Mouse (Mus musculus) layer of hippocampus, adult 11-12 months (tissue): ENCODE data around the gene Atp6v0a1.

Source experiments
- DNase-seq: peaks from one replicate; pipeline ENCODE4 v3.0.0; 2022; ENCODE audit warnings: low spot score

The Atp6v0a1 gene

DNA sequence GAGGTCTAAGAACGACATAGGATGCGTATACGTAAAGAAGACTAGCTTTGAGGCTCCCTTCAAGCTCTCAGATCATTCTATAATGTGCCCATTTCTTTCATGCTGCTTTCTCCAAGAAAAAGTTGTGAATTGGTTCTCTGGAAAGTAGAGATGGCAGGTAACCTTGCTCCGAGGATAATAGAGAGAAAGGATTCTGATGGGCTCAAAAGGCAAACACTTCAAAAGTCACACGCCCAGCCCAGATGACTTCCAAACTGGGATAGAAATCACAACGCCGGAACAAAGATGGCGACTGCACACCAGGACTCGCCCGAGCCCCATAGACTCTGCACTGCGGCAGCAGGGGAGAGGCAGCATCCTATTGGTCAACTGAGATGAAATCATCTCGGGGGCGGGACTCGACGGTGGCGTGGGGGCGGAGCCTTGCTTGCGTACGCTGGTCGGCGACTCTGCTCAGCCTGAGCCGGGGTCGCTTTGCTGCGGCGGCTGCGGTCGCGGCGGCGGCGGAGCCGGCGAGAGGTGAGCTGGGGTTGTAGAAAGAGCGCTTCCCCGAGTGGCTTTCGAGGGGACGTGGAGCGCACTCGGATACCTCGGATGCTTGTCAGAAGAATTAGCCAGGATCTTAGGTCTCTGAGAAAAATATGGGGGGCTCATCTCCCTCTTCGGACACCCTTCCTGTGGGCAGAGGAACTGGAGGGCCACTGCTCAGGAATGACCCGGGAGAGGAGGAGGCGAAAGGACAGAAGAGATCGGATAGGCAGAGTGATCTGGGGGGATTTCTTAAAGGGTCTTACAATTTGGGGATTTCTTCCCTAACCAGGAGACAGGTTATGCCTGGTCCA is at the start of gene Atp6v0a1:
Atp6v0a1 (plus strand) TSS at position 407 of the 842 bp plus-strand sequence.
- DNase-seq: peak; percentile 98

DNA sequence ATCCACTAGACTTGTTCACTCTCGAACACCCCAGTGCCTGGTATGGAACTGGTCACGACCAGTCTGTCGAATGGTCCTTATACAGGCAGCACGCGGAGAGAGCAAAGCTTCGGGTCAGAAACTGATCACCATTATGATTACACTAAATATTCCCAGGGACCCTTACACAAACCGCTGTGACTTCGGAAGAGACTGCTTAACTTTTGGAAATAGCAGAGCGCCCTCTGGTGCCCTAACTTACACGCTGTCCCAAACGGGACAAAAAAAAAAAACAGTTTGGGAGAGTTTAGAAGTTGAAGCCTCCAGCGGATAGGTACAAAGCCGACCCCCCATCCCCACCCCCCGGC is 49.8 kb upstream of the Atp6v0a1 start:
- DNase-seq: peak; percentile 71

DNA sequence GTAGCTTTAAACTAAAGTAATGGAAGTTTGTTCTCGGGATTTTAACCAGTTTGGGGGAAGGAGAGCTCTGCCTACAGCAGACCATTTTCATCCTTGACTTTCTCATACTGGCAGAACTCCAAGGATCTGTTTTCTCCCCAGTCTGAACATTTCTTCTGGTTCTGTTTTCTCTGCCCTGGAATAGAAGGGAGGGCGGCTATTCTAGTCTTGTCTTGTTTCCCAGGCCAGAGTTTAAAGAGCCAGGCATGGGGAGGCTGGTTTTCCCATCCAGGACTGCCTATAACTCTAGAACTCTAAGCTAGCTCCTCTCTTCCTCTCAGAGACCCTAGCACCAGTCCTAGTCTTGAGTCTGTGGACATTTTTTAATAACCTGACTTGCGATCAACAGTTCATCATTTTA is 49.4 kb upstream of the Atp6v0a1 start:
- no peak for DNase-seq

DNA sequence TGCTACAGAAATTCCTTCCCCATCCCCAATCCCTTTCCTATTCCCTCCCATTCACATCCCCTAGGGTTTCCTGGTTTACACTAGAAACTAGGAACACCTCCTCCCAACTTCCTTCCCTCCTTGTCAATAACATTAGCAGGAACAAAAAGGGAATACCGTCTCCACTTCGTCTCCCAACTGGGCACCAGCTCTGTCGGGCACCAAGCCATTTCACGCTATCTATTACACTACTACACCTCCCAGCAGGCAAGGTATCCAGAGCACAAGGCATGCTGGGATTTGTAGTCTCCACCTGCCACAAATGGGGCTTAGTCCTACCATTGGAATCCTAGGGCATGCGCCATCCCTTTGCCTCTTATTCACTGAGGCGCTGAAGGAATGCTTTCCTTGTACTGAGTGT is 48.7 kb upstream of the Atp6v0a1 start:
- DNase-seq: peak; percentile 42

DNA sequence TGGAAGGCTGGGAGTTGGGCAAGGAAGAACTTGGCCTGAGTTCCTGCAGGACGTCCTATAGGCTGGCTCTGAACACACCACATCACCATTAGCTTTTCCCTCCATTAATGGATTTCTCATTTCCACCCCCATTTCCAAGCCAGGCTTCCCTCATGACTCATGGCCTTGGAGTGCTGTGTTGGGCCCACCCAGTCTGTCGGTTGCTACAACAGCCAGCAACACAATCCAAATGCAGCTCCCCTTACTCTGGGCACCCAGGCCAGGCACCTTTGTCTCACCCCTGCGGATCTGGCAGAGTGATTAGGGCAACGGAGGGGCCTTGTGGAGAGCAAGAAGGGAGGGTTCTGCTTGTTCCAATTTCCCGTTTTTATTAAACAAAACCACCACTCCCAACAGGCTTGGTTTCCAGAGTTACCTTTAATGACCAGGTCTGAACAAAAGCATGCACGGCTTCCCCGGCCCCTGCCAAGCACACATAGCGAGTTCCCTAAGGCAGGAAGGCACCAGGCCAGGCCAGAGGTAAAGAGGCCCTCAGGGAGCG is 46.8 kb upstream of the Atp6v0a1 start:
- no peak for DNase-seq

DNA sequence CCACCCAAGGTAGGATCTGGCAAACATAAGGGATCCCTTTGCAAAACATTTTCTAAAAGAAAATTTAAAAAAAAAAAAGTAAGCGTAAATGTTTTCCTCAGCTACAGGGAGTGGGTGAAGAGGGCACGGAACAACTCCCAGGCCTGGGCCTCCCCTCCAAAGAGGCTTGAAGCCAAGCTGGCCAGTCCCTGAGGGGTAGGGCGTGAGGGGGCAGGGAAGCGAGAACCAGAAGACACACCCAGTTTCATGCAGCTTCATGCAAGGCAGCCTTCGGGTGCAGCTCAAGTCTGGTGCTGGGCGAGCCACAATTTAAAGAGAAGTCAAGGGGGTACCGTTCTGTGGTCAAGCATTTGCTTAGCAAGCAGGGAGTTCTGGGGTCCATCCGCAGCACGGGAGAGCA is 45.6 kb upstream of the Atp6v0a1 start:
- no peak for DNase-seq

DNA sequence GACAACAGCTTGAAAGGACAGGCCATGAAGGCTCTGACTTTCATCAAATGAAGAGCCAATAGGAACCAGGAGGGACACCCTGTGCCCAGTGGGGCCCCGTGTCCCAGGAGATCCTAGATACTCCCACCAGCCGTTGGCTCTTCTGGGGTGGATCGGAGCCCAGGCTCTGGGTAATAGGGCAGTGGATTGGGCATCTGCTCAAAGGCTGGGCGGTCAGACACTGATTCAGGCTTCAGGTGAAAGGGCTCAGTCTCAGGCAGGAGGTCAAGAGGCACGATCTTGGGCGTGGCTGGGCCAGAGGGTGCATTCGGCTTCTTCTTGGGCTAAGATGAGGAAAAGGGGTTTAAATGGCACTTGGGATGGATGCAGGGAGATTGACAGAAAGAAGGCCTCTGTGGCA is 45.1 kb upstream of the Atp6v0a1 start:
- DNase-seq: no peak

DNA sequence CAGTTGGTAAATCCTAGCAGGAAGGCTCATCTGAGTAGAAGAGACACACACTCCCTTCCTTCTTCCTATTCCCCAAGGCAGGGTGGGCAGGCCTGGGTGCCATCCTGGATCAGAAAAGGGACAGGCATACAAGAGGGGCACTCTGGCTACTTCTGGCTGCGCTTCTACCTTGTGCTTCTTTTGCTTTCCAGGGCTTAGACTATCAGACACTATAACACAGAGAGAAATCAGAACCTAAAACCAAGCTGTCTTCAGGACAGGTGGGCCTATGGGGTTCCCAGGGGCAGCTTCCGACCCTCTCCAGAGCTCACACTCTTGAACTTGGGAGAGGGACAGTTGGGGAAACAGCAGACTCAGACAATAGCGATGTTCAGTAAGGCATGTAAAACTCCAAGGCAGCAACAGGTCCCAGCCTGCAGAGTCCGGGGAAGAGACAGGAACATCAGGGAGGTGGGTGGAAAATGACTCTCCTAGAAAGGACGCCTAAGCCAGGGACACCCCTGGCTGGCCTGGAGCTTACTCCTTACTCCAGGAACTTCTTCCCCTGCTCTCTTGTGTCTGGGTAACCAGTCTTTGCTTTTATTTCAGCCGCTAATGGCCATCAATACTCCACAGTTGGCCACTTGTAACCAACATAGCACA is 44.2 kb upstream of the Atp6v0a1 start:
- DNase-seq: no peak

DNA sequence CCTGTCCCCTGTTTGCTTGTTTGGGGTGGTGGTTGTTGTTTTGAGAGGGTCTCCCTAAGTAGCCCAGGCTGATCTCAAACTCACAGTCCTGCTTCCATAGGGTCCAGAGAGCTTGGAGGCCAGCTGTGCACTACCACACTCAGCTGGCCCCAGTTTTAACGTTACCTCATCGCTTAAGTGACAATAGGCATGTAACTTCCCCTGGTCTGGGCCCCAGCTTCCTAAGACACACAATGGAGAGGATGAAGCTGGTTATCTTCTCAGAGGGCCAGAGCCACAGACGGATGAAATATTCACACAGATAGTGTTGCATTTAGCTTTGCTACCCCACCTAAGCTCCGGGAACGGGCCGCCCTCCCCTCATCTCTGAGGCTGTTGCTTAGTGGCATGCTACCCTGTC is 43.5 kb upstream of the Atp6v0a1 start:
- DNase-seq: no peak

DNA sequence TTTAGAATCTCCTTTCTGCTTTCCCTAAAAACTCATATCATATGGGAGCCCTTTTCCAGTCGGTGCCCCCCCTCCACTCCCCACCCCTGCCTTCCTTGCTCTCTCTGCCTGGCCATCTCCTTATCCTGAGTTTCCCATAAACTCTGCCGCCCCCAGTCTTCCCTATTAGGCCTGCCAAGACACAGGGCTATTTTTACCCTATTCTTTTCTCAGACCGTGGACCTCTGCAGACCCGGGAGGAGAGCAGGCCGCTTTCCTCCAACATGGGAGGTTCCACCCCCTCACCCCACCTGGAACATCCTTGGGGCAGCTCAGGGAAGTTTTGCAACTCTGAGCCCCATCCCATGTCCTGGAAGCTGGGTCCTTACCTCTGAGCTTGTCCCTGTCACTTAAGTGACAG is 41.9 kb upstream of the Atp6v0a1 start:
- DNase-seq: no peak

DNA sequence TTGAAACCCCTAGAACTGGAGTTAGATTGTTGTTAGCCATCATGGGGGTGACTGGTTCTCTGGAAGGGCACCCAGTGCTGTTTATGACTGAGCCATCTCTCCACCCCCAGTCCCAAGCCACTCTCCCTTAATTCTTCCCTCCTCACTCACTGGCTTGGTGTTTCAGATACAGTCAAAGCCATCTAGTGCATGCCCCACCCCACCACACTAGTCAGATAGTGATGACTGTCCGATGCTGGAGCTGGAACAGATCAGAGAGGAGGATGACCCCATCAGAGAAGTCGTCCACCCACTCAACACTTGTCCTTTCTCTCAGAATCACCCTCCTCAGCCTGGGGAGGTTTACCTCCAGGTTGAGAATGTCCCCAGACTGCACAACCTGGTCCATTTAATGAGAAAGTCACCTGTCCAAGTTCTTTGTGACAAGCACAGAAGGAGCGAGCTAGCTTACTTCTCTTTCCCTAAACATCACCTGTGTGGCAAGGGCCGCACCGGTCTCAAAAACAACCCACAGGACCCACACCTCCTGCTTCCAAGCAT is 41.3 kb upstream of the Atp6v0a1 start:
- no peak for DNase-seq

DNA sequence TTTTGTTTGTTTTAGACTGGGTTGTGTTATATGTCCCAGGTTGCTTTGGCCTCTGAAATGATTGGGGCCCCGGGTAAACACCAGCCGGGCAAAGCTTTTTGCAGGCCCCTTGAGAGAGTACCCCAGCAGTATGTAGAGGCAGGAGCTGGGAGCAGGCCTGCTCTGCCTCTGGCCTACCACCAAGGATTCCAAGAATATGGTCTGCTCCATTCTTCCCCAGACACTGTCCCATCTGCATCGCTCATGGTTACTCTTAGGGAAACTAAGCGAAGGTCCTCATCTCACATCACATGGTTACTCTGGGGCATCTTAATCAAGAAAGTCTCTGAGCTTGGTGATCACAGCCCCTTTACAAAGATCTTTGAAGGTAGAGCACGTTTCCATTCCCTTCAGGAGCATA is 40.8 kb upstream of the Atp6v0a1 start:
- DNase-seq: no peak

DNA sequence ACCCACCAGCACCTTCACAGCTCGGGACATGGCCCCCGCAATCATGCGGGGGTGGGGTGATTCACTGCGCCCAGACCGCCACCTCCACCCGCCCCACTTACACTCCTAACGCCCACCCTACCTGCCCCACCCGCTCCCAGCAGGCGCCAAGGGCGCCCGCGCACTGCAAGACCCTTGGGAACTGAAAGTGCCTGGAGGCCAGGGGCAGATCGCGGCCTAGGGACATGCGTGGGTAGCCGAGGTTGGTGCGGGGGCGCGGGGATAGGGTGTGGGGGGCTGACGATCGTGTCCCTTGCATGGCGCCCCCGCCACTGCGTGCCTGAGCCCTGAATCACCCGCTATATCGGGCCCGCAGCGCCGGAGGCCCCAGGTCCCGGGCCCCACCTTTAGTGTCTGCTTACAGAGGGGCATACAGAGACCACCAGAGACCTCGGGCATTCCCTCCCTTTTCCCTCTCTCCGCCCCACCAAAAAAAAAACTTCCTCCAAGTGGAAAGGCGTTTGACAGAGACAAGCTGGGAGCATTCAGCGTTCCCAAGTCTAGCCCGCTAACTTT is 40.0 kb upstream of the Atp6v0a1 start:
- DNase-seq: no peak

DNA sequence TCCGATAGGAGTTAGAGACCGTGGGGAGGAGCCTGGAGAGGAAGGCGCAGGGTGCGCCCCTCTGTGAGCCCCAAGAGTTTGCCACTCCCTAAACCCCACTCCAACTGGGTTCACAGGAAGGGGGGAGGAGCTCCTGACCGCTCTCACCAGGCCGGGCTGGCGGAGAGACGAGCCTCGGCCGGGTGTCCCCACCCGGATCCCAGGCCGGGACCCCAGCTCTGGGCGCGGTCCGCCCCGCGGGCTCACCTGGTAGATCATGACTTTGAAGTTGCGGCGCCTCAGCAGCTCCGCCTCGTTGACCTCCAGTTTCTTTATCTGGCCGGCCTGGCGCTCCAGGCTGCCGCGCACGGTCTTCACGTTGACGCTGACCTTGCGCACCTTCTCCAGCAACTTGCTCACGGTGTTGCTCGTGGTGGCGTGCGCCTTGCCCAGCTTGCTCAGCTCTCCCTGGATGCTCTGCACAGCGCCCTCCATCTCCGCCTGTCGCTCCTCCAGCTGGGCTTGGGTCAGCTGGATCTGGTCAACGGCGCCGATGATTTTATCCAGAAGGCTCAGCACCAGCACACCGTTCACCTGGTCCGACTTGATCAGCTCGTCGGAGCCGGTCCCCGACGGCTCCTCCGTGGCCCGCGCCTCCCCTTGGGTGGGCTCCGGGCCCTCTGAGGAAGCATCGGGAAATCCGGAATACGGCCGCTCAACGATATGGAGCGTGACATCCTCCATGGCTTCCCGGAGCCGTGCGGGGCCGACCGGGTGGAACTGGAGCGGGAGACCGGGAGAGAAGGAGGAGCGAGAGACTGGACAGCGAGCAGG is 39.3 kb upstream of the Atp6v0a1 start:
- DNase-seq: no peak

DNA sequence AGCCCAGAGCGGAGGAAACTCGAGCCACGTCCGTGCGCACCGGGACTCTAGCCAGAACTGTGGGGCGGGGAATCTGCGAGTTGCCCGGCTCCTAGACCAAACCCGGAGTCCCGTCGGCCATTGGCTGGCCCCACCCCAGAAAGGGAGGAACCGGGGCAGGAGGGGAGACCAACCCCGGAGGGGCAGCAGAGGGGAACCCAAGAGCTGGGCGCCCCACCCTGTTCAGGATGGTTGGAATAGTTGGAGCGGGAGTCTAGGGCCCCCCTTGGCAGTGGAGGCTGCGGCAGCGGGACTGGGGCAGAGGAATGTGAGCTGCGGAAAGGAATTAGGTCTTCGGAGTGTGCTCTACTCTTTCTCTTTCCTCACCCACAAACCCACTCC is 38.7 kb upstream of the Atp6v0a1 start, which contains the start of gene Cavin1:
Cavin1 (minus strand) TSS at position 331 of the 381 bp plus-strand sequence.
- peak; percentile 50 for DNase-seq

DNA sequence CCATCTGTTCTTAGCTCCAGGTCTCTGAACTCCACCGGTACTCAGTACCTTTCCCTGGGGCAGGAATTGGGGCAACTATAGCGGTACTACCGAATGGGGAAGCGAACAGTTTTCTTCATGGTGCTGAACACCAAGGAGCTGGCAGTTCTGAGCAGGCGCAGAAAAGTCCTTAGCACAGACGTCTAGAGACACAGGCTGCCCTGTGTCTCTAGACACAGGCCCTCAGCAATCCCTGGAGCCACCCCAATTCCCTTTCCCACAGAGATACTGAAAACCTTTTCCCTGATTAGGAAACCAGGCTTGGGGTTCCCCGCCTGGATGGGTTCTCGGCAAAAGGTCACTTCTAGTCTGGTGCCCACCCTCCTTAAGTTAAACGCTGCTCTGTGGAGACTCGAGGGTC is 37.8 kb upstream of the Atp6v0a1 start:
- no peak for DNase-seq

DNA sequence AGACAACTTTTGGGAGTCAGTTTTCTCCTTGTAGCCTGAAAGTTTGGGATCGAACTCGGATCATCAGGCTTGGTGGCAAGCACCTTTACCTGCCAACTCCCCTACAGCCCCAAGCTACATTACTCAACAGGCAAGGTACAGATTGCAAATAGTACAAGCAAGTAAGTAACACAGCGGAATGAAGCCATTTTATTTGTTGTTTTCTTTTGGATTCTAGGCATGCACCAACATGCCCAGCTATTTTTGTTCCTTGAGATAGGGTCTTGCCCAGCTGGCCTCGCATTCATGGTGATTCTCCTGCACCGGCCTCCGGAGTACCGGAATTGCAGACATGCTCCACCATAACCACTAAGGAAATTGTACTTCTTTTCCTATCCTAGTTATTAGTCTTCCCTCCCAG is 36.0 kb upstream of the Atp6v0a1 start:
- no peak for DNase-seq

DNA sequence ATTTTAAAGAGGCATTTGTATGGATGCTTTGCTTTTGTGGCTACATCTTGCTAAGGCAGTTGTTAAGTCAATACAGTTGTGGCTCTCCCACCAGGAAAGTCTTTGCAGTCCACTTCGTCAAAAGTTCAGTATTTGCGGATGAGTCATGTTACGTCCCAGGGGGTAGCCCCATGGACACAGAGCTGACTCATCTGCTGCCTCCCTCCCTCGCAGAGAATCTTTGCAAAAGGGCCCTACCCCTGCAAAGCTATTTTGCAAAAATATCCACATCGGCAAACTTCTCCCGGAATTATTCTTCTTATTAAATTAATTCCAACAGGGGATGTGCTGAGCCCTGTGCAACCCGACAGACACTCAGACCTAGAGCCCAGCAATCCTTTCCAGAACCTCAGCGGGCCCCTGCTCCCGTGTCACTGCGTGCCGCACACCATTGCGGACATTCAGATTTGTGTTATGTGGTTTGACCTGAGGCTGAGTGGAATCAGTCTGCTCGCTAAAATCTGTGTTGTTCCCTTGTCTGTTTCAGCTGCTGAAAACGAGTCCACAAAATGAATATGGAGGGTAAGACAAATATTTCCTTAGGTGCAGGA is 34.8 kb upstream of the Atp6v0a1 start:
- DNase-seq: no peak

DNA sequence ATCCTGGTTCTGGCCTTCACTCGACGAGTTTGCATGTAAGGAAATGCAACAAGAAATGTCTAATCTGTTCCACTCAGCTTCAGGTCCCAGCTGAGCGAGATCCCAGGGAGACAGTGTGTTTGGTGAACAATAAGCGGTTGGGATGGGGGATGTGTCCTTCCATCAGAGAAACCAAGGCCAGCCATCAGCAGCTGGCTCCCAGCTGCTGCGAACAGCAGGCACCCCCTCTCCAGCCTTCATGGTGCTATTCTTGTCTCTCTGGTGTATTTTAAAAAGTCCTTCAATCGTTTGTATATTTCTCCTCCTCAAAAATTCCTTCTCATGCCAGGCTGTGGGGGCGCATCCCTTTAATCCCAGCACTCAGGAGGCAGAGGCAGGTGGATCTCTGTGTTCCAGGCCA is 34.0 kb upstream of the Atp6v0a1 start:
- no peak for DNase-seq

DNA sequence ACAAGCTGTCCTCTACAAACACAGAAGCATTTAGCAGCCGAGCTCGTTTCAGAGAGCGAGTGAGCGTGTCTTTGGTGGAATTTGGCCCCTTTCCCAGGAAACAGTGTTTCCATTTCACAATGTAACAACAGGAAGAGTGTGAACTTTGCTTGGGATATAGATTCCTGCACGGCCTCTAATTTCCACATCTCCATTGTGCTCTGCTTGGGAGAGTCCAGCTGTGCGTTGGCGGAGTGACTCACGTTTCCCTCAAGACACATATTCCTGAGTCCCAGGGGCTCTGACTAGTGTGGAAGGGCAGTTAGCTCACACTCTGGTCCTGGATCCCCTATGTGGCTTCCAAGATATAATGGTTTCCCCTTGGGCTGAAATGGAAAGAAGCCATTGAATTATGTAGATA is 29.4 kb upstream of the Atp6v0a1 start:
- no peak for DNase-seq

DNA sequence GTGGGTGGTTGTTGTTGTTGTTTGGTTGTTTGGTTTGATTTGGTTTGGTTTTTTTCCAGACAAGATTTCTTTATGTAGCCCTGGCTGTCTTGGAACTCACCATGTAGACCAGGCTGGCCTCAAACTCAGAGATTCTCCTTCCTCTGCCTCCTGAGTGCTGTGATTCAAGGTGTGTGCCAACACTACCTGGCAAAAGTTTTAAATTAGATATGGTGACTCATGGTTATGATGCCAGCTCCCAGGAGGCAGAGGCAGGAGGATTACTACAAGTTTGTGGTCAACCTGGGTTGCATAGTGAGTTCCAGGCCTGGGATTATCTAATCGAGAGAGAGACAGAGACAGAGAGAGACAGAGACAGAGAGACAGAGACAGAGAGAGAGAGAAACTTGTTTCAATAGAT is 28.8 kb upstream of the Atp6v0a1 start:
- DNase-seq: no peak

DNA sequence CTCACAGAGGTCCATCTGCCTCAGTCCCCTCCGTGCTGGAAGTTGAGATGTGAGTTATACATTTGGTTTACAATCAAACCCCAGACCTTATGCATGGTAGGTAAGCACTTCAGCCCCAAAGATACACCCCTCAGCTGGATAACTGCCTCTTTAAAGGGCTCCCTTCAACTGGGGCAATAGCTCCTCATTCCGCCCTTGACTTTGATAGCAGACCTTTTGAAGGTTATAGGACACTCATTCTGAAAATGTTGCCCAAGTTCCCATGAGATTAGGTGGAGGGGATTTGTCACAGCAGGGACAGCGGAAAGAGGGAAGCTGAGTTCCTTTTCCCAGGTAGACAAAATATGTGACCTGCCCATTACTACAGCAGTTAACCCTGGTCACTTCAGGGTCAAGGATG is 28.0 kb upstream of the Atp6v0a1 start:
- no peak for DNase-seq
